Mouse (Mus musculus): ENCODE results near the gene Siah2. TPM values are rescaled to one million over a fixed set of nuclear protein-coding genes. Genes with fewer than 3 reads are reported as not detected.
A peak's percentile ranks its signal among the peaks of the same experiment; 100 is the strongest.

Gene Siah2
- total RNA-seq (2021): 10 to 100 TPM; 18.0 to 18.7 TPM

GRCm38 (mm10) chr3:58691997-58692721 is at the start of gene Siah2:
Siah2 (minus strand) TSS chr3:58692400.
- intact Hi-C loops (cut with DNase I): loop anchor here (2.0 to 5.0 kb wide), 4 partner anchors 93 to 315 kb away; partner anchors contain the start of genes Med12l and Selenot
- DNase-seq (ENCODE audit: low spot score in 2 of 2): peak; percentile 95 to 97

GRCm38 (mm10) chr3:58739536-58739935 is 47.3 kb upstream of the Siah2 start:
- no peak for DNase-seq (ENCODE audit: low spot score in 2 of 2)
- intact Hi-C loops (cut with DNase I): no loop called here

- intact Hi-C loops (cut with DNase I): no loop called here
Observed at GRCm38 (mm10) chr3:58738346-58739089, 46.3 kb upstream of the Siah2 start.

GRCm38 (mm10) chr3:58731520-58731919 is 39.3 kb upstream of the Siah2 start:
- intact Hi-C loops (cut with DNase I): no loop called here
- DNase-seq (ENCODE audit: low spot score in 2 of 2): no peak

More at GRCm38 (mm10) chr3:58738346-58739089, 46.3 kb upstream of the Siah2 start:
- DNase-seq (ENCODE audit: low spot score in 2 of 2): no peak

- intact Hi-C loops (cut with DNase I): no loop called here
- no peak for DNase-seq (ENCODE audit: low spot score in 2 of 2)
Observed at GRCm38 (mm10) chr3:58730580-58730979, 38.4 kb upstream of the Siah2 start.

GRCm38 (mm10) chr3:58729549-58729948 is 37.3 kb upstream of the Siah2 start:
- DNase-seq (ENCODE audit: low spot score in 2 of 2): peak in 1 of 2 experiments; percentile 4
- intact Hi-C loops (cut with DNase I): no loop called here

GRCm38 (mm10) chr3:58727601-58728000 is 35.4 kb upstream of the Siah2 start:
- intact Hi-C loops (cut with DNase I): loop anchor here (2.0 kb wide), 1 partner anchor 57 kb away; no protein-coding TSS in a partner anchor
- no peak for DNase-seq (ENCODE audit: low spot score in 2 of 2)

GRCm38 (mm10) chr3:58727012-58727411 is 34.8 kb upstream of the Siah2 start:
- intact Hi-C loops (cut with DNase I): loop anchor here (2.0 kb wide), 1 partner anchor 58 kb away; no protein-coding TSS in a partner anchor
- peak; percentile 16 to 45 for DNase-seq (ENCODE audit: low spot score in 2 of 2)

- DNase-seq (ENCODE audit: low spot score in 2 of 2): no peak
- intact Hi-C loops (cut with DNase I): loop anchor here (2.0 kb wide), 1 partner anchor 58 kb away; no protein-coding TSS in a partner anchor
Observed at GRCm38 (mm10) chr3:58726374-58726773, 34.2 kb upstream of the Siah2 start.

GRCm38 (mm10) chr3:58724815-58725214 is 32.6 kb upstream of the Siah2 start:
- DNase-seq (ENCODE audit: low spot score in 2 of 2): no peak
- intact Hi-C loops (cut with DNase I): no loop called here

GRCm38 (mm10) chr3:58723656-58724055 is 31.5 kb upstream of the Siah2 start:
- no peak for DNase-seq (ENCODE audit: low spot score in 2 of 2)
- intact Hi-C loops (cut with DNase I): no loop called here

- intact Hi-C loops (cut with DNase I): no loop called here
- DNase-seq (ENCODE audit: low spot score in 2 of 2): no peak
Observed at GRCm38 (mm10) chr3:58719461-58720230, 27.4 kb upstream of the Siah2 start.

- DNase-seq (ENCODE audit: low spot score in 2 of 2): no peak
- intact Hi-C loops (cut with DNase I): no loop called here
Observed at GRCm38 (mm10) chr3:58716705-58717104, 24.5 kb upstream of the Siah2 start.

GRCm38 (mm10) chr3:58714767-58715166 is 22.6 kb upstream of the Siah2 start:
- DNase-seq (ENCODE audit: low spot score in 2 of 2): no peak
- intact Hi-C loops (cut with DNase I): no loop called here

GRCm38 (mm10) chr3:58714034-58714433 is 21.8 kb upstream of the Siah2 start:
- intact Hi-C loops (cut with DNase I): no loop called here
- DNase-seq (ENCODE audit: low spot score in 2 of 2): peak in 1 of 2 experiments; percentile 12

GRCm38 (mm10) chr3:58713191-58713590 is 21.0 kb upstream of the Siah2 start:
- intact Hi-C loops (cut with DNase I): no loop called here

GRCm38 (mm10) chr3:58704547-58704946 is 12.3 kb upstream of the Siah2 start:
- no peak for DNase-seq (ENCODE audit: low spot score in 2 of 2)
- intact Hi-C loops (cut with DNase I): no loop called here

More at GRCm38 (mm10) chr3:58713191-58713590, 21.0 kb upstream of the Siah2 start:
- no peak for DNase-seq (ENCODE audit: low spot score in 2 of 2)

- intact Hi-C loops (cut with DNase I): no loop called here
- no peak for DNase-seq (ENCODE audit: low spot score in 2 of 2)
Observed at GRCm38 (mm10) chr3:58703748-58704147, 11.5 kb upstream of the Siah2 start.

- DNase-seq (ENCODE audit: low spot score in 2 of 2): no peak
- intact Hi-C loops (cut with DNase I): no loop called here
Observed at GRCm38 (mm10) chr3:58702329-58702728, 10.1 kb upstream of the Siah2 start.

- no peak for DNase-seq (ENCODE audit: low spot score in 2 of 2)
- intact Hi-C loops (cut with DNase I): no loop called here
Observed at GRCm38 (mm10) chr3:58701441-58701840, 9.2 kb upstream of the Siah2 start.

Data from left cerebral cortex, postnatal 25 days (tissue).